Mouse (Mus musculus) macrophage (primary cell): ENCODE measurements at regions not wholly inside any gene's neighbourhood (a gene's known extent, or its start where the extent isn't known, plus 50 kb on each side); places are given as distances from the start of the nearest gene placed in this dataset.
"Not testable (repeated sequence)": the region's sequence is repeated elsewhere in the genome, so short reads cannot be mapped to it uniquely, and the experiment has no call there.

Experiments
- H3K27ac ChIP-seq: fragments of 350-480 bp; formaldehyde crosslinking; 2 replicates; pipeline ENCODE4 v1.9.0; 2021
- H3K36me3 ChIP-seq: fragments of 350-480 bp; formaldehyde crosslinking; 2 replicates; pipeline ENCODE4 v1.9.0; 2021; ENCODE audit errors: inconsistent target
- H3K4me3 ChIP-seq: fragments of 350-480 bp; formaldehyde crosslinking; 2 replicates; pipeline ENCODE4 v1.9.0; 2021; ENCODE audit errors: inconsistent target
- H3K79me2 ChIP-seq: fragments of 350-480 bp; formaldehyde crosslinking; 2 replicates; pipeline ENCODE4 v1.9.0; 2021; ENCODE audit errors: inconsistent target
- WGBS: methylation state at CpG from one replicate; pipeline ENCODE4 v1.1.7; 2026; ENCODE audit warnings: inconsistent platforms; ENCODE audit not compliant: missing documents; 5-methylcytosine and 5-hydroxymethylcytosine counted together

DNA sequence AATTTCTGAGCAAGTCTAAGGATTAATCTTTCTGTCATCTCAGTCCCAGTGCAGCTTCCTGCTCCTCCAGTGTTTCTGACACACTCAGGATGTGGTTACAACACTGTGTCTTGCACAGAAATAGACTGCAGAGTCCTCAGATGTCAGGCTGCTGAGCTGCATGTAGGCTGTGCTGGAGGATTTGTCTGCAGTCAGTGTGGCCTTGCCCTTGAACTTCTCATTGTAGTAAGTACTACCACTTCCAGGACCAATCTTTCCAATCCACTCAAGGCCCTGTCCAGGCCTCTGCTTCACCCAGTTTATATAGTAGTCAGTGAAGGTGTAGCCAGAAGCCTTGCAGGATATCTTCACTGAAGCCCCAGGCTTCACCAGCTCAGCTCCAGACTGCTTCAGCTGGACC, 185.8 kb upstream of the Zfp386 start:
- H3K27ac ChIP-seq, result peak overlapping the region; percentile 39
- H3K79me2 ChIP-seq, result not testable (repeated sequence)

DNA sequence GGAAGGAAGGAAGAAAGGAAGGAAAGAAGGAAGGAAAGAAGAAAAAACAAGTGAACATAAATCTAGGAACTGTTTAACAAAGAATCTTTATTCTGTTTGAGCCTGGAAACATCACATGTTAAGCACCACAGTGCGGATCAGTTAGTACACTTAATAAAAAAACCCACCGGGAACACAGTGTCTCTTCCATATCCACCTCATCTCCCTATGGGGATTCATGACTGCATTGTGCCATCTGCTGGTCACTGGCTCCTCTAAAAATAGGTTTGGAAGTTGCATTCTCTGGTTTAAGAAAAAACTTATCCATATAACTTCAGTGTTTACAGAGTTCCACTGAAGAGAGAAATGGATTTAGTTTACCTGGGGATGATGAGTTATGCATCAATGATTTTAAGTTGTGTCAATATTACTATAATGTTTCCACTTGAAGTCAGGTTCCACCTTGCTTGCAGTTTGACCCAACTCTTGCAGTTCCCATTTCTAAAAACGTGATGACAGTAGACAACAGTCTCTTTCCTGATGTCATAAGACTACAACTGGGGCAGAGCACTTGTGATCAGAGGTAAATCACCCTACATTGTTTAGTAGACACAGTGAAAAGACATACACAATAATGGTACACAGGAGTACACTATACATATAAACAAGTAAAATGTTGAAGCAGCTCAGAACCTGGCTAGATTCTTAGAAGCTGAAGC, 182.3 kb upstream of the Zfp386 start:
- not testable (repeated sequence) for H3K36me3 ChIP-seq, H3K27ac ChIP-seq, H3K79me2 ChIP-seq, H3K4me3 ChIP-seq
- WGBS, result 86% methylated on average over 2 of the region's 3 CpGs

More for the DNA sequence above, 185.8 kb upstream of the Zfp386 start:
- not testable (repeated sequence) for H3K36me3 ChIP-seq, H3K4me3 ChIP-seq

DNA sequence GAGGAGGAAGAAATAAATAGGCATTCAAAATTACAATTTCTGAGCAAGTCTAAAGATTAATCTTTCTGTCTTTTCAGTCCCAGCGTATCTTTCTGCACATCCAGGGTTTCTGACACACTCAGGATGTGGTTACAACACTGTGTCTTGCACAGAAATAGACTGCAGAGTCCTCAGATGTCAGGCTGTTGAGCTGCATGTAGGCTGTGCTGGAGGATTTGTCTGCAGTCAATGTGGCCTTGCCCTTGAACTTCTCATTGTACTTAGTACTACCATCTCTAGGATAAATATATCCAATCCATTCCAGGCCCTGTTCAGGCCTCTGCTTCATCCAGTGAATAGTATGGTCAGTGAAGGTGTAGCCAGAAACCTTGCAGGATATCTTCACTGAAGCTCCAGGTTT, 178.9 kb upstream of the Zfp386 start:
- H3K4me3 ChIP-seq, H3K27ac ChIP-seq, H3K79me2 ChIP-seq, H3K36me3 ChIP-seq: not testable (repeated sequence)
- WGBS, result 0% methylated on average over 1 of the region's 1 CpGs

DNA sequence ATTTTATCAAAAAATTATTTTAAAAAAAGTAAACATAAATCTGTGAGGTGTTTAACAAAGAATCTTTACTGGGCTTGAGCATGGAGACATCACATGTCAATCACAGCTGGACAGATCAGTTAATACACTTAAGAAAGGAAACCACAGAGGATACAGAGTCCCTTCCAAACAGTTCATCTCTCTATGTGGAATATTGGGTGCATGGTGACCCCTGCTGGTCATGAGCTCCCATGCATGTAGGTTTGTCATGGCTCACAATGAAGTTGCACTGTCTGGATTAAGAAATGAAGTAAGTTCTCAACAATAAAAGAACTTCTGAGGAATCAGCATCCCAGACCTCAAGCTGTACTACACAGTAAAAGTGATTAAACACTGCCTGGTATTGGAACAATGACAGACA, 175.1 kb upstream of the Zfp386 start:
- not testable (repeated sequence) for H3K36me3 ChIP-seq, H3K79me2 ChIP-seq, H3K27ac ChIP-seq, H3K4me3 ChIP-seq

DNA sequence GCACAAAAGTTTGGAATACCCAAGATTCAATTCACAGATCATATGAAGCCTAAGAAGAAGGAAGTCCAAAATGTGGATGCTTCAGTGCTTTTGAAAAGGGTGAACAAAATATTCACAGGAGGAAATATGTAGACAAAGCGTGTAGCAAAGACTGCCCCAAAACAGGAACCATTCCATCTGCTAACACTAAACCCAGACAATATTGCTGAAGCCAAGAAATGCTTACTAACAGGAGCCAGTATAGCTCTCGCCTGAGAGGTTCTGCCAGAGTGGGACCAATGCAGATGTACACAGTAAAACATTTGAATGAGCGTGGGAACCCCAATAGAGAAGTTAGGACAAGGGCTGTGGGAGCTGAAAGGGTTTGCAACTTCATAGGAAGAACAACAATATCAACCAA, 173.5 kb upstream of the Zfp386 start:
- not testable (repeated sequence) for H3K27ac ChIP-seq, H3K4me3 ChIP-seq, H3K36me3 ChIP-seq, H3K79me2 ChIP-seq
- 0% methylated on average over 1 of the region's 3 CpGs for WGBS

DNA sequence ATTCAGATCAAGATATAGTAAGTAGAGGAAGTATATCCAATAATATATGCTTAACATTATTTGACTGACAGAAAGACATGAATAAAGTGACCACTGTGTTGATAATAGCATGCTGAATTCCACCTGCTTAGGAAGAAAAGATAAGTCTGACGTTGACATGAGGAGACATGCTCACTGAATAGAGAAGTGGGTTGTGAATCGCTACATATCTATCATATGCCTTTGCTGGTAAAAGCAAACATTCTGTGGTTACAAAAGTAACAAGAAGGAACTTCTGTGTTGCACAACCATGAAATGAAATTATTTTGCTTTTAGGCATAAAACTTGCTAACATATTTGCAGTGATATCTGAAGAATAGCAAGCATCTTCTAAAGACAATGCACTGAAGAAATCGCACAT, 163.8 kb upstream of the Zfp386 start:
- H3K4me3 ChIP-seq, result no peak overlapping the region
- 37% methylated on average over 3 of the region's 3 CpGs for WGBS
- H3K27ac ChIP-seq, result no peak overlapping the region
- H3K79me2 ChIP-seq, result no peaks in the 10 kb centered on the region
- no peaks in the 10 kb centered on the region for H3K36me3 ChIP-seq

DNA sequence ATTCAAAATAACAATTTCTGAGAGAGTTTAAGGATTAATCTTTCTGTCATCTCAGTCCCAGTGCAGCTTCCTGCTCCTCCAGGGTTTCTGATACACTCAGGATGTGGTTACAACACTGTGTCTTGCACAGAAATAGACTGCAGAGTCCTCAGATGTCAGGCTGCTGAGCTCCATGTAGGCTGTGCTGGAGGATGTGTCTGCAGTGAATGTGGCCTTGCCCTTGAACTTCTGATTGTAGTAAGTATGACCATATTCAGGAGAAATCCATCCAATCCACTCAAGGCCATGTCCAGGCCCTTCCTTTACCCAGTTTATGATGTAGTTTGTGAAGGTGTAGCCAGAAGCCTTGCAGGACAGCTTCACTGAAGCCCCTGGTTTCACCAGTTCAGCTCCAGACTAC, 159.5 kb upstream of the Zfp386 start:
- no peak overlapping the region for H3K4me3 ChIP-seq
- peak overlapping the region; percentile 38 for H3K27ac ChIP-seq
- no peaks in the 10 kb centered on the region for H3K36me3 ChIP-seq

DNA sequence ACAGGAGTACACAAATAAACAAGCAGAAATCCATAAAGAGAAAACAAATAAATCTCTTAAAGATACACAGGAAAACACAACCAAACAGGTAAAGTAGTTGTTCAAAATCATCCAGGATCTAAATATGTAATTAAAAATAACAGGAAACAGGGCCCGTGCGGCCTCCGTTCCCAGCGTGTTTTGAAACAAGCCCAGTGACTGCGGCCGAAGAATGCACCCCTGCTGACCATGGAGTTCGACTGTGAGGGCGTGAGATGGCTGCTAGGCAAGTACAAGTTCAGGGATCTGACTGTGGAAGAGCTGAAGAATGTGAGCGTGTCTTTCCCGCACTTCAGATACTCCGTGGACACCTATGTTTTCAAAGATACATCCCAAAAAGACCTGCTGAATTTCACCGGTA, 154.9 kb upstream of the Zfp386 start:
- 96% methylated on average over 12 of the region's 12 CpGs for WGBS
- H3K36me3 ChIP-seq, H3K4me3 ChIP-seq, H3K27ac ChIP-seq, H3K79me2 ChIP-seq: not testable (repeated sequence)

More for the DNA sequence above, 159.5 kb upstream of the Zfp386 start:
- no peaks in the 10 kb centered on the region for H3K79me2 ChIP-seq

DNA sequence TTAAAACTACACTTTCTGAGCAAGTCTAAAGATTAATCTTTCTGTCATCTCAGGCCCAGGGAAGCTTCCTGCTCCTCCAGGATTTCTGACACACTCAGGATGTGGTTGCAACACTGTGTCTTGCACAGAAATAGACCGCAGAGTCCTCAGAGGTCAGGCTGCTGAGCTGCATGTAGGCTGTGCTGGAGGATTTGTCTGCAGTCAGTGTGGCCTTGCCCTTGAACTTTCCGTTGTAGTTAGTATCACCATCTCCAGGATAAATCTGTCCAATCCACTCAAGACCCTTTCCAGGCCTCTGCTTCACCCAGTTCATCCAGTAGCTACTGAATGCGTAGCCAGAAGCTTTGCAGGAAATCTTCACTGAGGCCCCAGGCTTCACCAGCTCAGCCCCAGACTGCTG, 135.3 kb upstream of the Zfp386 start:
- H3K79me2 ChIP-seq, H3K36me3 ChIP-seq, H3K4me3 ChIP-seq: not testable (repeated sequence)
- WGBS, result 30% methylated on average over 3 of the region's 3 CpGs
- H3K27ac ChIP-seq, result peak overlapping the region; percentile 52

DNA sequence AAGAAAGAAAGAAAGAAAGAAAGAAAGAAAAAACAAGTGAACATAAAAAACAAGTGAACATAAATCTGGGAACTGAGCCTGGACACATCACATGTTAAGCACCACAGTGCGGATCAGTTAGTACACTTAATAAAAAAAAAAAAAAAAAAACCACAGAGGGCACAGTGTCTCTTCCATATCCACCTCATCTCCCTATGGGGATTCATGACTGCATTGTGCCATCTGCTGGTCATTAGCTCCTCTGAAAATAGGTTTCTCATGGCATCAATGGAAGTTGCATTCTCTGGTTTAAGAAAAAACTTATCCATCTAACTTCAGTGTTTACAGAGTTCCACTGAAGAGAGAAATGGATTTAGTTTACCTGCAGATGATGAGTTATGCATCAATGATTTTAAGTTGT, 132.1 kb upstream of the Zfp386 start:
- WGBS, result 14% methylated on average over 1 of the region's 1 CpGs
- not testable (repeated sequence) for H3K4me3 ChIP-seq, H3K27ac ChIP-seq, H3K36me3 ChIP-seq, H3K79me2 ChIP-seq

DNA sequence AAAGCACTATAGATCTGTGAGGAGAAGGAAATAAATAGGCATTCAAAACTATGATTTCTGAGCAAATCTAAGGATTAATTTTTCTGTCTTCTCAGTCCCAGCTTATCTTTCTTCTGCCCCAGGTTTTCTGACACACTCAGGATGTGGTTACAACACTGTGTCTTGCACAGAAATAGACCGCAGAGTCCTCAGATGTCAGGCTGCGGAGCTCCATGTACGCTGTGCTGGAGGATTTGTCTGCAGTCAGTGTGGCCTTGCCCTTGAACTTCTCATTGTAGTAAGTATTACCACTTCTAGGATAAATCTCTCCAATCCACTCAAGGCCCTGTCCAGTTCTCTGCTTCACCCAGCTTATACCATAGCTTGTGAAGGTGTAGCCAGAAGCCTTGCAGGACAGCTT, 127.4 kb upstream of the Zfp386 start:
- H3K4me3 ChIP-seq, H3K79me2 ChIP-seq, H3K36me3 ChIP-seq, H3K27ac ChIP-seq: not testable (repeated sequence)
- 35% methylated on average over 3 of the region's 3 CpGs for WGBS

DNA sequence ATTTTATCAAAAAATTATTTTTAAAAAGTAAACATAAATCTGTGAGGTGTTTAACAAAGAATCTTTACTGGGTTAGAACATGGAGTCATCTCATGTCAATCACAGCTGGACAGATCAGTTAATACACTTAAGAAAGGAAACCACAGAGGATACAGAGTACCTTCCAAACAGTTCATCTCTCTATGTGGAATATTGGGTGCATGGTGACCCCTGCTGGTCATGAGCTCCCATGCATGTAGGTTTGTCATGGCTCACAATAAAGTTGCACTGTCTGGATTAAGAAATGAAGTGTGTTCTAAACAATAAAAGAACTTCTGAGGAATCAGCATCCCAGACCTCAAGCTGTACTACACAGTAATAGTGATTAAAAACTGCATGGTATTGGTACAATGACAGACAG, 123.5 kb upstream of the Zfp386 start:
- not testable (repeated sequence) for H3K79me2 ChIP-seq, H3K27ac ChIP-seq, H3K4me3 ChIP-seq, H3K36me3 ChIP-seq

DNA sequence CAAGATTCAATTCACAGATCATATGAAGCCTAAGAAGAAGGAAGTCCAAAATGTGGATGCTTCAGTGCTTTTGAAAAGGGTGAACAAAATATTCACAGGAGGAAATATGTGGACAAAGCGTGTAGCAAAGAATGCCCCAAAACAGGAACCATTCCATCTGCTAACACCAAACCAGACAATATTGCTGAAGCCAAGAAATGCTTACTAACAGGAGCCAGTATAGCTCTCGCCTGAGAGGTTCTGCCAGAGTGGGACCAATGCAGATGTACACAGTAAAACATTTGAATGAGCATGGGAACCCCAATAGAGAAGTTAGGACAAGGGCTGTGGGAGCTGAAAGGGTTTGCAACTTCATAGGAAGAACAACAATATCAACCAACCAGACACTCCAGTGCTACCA, 122.0 kb upstream of the Zfp386 start:
- no CpG with 5 or more reads among the region's 2 CpGs for WGBS
- not testable (repeated sequence) for H3K4me3 ChIP-seq, H3K36me3 ChIP-seq, H3K27ac ChIP-seq, H3K79me2 ChIP-seq

DNA sequence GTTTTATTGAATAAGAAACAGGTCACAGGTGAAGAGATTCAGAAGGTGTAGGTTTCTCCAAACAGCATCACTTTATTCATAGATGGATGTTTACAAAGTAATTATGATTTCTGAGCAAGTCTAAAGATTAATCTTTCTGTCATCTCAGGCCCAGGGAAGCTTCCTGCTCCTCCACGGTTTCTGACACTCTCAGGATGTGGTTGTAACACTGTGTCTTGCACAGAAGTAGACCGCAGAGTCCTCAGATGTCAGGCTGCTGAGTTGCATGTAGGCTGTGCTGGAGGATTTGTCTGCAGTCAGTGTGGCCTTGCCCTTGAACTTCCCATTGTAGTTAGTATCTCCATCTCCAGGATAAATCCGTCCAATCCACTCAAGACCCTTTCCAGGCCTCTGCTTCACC, 95.2 kb upstream of the Zfp386 start:
- H3K27ac ChIP-seq, H3K36me3 ChIP-seq, H3K4me3 ChIP-seq, H3K79me2 ChIP-seq: not testable (repeated sequence)
- 9% methylated on average over 3 of the region's 3 CpGs for WGBS

DNA sequence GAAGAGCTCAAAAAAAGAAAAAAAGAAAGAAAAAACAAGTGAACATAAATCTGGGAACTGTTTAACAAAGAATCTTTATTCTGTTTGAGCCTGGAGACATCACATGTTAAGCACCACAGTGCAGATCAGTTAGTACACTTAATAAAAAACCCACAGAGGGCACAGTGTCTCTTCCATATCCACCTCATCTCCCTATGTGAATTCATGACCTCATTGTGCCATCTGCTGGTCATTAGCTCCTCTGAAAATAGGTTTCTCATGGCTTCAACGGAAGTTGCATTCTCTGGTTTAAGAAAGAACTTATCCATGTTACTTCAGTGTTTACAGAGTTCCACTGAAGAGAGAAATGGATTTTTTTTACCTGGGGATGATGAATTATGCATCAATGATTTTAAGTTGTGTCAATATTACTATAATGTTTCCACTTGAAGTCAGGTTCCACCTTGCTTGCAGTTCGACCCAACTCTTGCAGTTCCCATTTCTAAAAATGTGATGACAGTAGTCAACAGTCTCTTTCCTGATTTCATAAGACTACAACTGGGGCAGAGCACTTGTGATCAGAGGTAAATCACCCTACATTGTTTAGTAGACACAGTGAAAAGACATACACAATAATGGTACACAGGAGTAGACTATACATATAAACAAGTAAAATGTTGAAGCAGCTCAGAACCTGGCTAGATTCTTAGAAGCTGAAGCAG, 91.9 kb upstream of the Zfp386 start:
- 13% methylated on average over 2 of the region's 2 CpGs for WGBS
- H3K79me2 ChIP-seq, H3K36me3 ChIP-seq, H3K27ac ChIP-seq, H3K4me3 ChIP-seq: not testable (repeated sequence)

DNA sequence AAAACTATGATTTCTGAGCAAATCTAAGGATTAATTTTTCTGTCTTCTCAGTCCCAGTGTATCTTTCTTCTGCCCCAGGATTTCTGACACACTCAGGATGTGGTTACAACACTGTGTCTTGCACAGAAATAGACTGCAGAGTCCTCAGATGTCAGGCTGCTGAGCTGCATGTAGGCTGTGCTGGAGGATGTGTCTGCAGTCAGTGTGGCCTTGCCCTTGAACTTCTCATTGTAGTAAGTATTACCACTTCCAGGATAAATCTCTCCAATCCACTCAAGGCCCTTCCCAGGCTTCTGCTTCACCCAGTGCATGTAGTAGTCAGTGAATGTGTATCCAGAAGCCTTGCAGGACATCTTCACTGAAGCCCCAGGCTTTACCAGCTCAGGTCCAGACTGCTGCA, 83.8 kb upstream of the Zfp386 start:
- H3K79me2 ChIP-seq, H3K36me3 ChIP-seq, H3K4me3 ChIP-seq, H3K27ac ChIP-seq: not testable (repeated sequence)
